Mouse (Mus musculus): ENCODE data around the gene Rps17. TPM values are rescaled to one million over a fixed set of nuclear protein-coding genes. Genes with fewer than 3 reads are reported as not detected.

The Rps17 gene
- polyA plus RNA-seq, 1 experiment from 2014 or later: 658 TPM

GRCm38 (mm10) chr7:81319749-81320148 lies 25.3 kb downstream of the Rps17 start:
- no peak for ATAC-seq
- H3K4me3 ChIP-seq (ENCODE audit: low read length): no peak overlapping the region
- no peak overlapping the region for H3K9ac ChIP-seq (ENCODE audit: low read depth, low read length)
- no peak overlapping the region for H3K4me2 ChIP-seq (ENCODE audit: low read length)
- H3K36me3 ChIP-seq (ENCODE audit: control insufficient read depth, insufficient read depth, low read length): no peaks in the 10 kb centered on the region
- H3K4me1 ChIP-seq (ENCODE audit: control insufficient read depth, insufficient read depth, low read depth, low read length): no peaks in the 10 kb centered on the region
- no peaks in the 10 kb centered on the region for H3K9me3 ChIP-seq (ENCODE audit: control insufficient read depth, low read length)
- no peaks in the 10 kb centered on the region for H3K27me3 ChIP-seq (replicated peaks; ENCODE audit: control insufficient read depth, insufficient read depth, low read length)
- WGBS: 92% methylated on average over 6 of the region's 6 CpGs
- no peak overlapping the region for H3K27ac ChIP-seq (ENCODE audit: low read depth, low read length)

GRCm38 (mm10) chr7:81315583-81315982 lies 29.5 kb downstream of the Rps17 start:
- H3K36me3 ChIP-seq (ENCODE audit: control insufficient read depth, insufficient read depth, low read length): no peaks in the 10 kb centered on the region
- WGBS: 80% methylated on average over 8 of the region's 8 CpGs
- H3K27me3 ChIP-seq (replicated peaks; ENCODE audit: control insufficient read depth, insufficient read depth, low read length): no peaks in the 10 kb centered on the region
- no peak overlapping the region for H3K9ac ChIP-seq (ENCODE audit: low read depth, low read length)
- no peak overlapping the region for H3K27ac ChIP-seq (ENCODE audit: low read depth, low read length)
- no peaks in the 10 kb centered on the region for H3K9me3 ChIP-seq (ENCODE audit: control insufficient read depth, low read length)
- no peak for ATAC-seq
- no peak overlapping the region for H3K4me3 ChIP-seq (ENCODE audit: low read length)
- no peaks in the 10 kb centered on the region for H3K4me1 ChIP-seq (ENCODE audit: control insufficient read depth, insufficient read depth, low read depth, low read length)
- no peak overlapping the region for H3K4me2 ChIP-seq (ENCODE audit: low read length)

GRCm38 (mm10) chr7:81311581-81311980 lies 33.5 kb downstream of the Rps17 start:
- Histone ChIP-seq H3K4me3 (ENCODE audit: low read length) (no peak overlapping the region), H3K4me2 (ENCODE audit: low read length) (no peak overlapping the region), H3K36me3 (ENCODE audit: control insufficient read depth, insufficient read depth, low read length) (no peaks in the 10 kb centered on the region), H3K27ac (ENCODE audit: low read depth, low read length) (no peak overlapping the region), H3K9ac (ENCODE audit: low read depth, low read length) (no peak overlapping the region), H3K4me1 (ENCODE audit: control insufficient read depth, insufficient read depth, low read depth, low read length) (no peaks in the 10 kb centered on the region), H3K27me3 (replicated peaks; ENCODE audit: control insufficient read depth, insufficient read depth, low read length) (no peaks in the 10 kb centered on the region), H3K9me3 (ENCODE audit: control insufficient read depth, low read length) (no peaks in the 10 kb centered on the region)
- no peak for ATAC-seq

- WGBS: 83% methylated on average over 1 of the region's 1 CpGs
- Histone ChIP-seq H3K27ac (ENCODE audit: low read depth, low read length) (no peak overlapping the region), H3K9ac (ENCODE audit: low read depth, low read length) (no peak overlapping the region)
Measured at GRCm38 (mm10) chr7:81311130-81311529, 33.9 kb downstream of the Rps17 start.

GRCm38 (mm10) chr7:81309247-81309646 lies 35.8 kb downstream of the Rps17 start:
- Histone ChIP-seq H3K36me3 (ENCODE audit: control insufficient read depth, insufficient read depth, low read length) (no peaks in the 10 kb centered on the region), H3K4me3 (ENCODE audit: low read length) (no peak overlapping the region), H3K27me3 (replicated peaks; ENCODE audit: control insufficient read depth, insufficient read depth, low read length) (no peaks in the 10 kb centered on the region), H3K27ac (ENCODE audit: low read depth, low read length) (no peak overlapping the region), H3K4me2 (ENCODE audit: low read length) (no peak overlapping the region), H3K9me3 (ENCODE audit: control insufficient read depth, low read length) (no peaks in the 10 kb centered on the region), H3K9ac (ENCODE audit: low read depth, low read length) (no peak overlapping the region), H3K4me1 (ENCODE audit: control insufficient read depth, insufficient read depth, low read depth, low read length) (no peaks in the 10 kb centered on the region)
- WGBS: 93% methylated on average over 6 of the region's 6 CpGs
- ATAC-seq: no peak

More at GRCm38 (mm10) chr7:81311130-81311529, 33.9 kb downstream of the Rps17 start:
- Histone ChIP-seq H3K4me3 (ENCODE audit: low read length) (no peak overlapping the region), H3K4me2 (ENCODE audit: low read length) (no peak overlapping the region), H3K36me3 (ENCODE audit: control insufficient read depth, insufficient read depth, low read length) (no peaks in the 10 kb centered on the region), H3K4me1 (ENCODE audit: control insufficient read depth, insufficient read depth, low read depth, low read length) (no peaks in the 10 kb centered on the region), H3K9me3 (ENCODE audit: control insufficient read depth, low read length) (no peaks in the 10 kb centered on the region), H3K27me3 (replicated peaks; ENCODE audit: control insufficient read depth, insufficient read depth, low read length) (no peaks in the 10 kb centered on the region)
- no peak for ATAC-seq

GRCm38 (mm10) chr7:81307735-81308134 lies 37.3 kb downstream of the Rps17 start:
- no peaks in the 10 kb centered on the region for H3K27me3 ChIP-seq (replicated peaks; ENCODE audit: control insufficient read depth, insufficient read depth, low read length)
- WGBS: 69% methylated on average over 8 of the region's 8 CpGs
- no peak overlapping the region for H3K9ac ChIP-seq (ENCODE audit: low read depth, low read length)
- H3K27ac ChIP-seq (ENCODE audit: low read depth, low read length): no peak overlapping the region
- H3K4me1 ChIP-seq (ENCODE audit: control insufficient read depth, insufficient read depth, low read depth, low read length): no peaks in the 10 kb centered on the region
- no peak for ATAC-seq
- H3K36me3 ChIP-seq (ENCODE audit: control insufficient read depth, insufficient read depth, low read length): no peaks in the 10 kb centered on the region
- H3K4me3 ChIP-seq (ENCODE audit: low read length): no peak overlapping the region
- no peaks in the 10 kb centered on the region for H3K9me3 ChIP-seq (ENCODE audit: control insufficient read depth, low read length)
- no peak overlapping the region for H3K4me2 ChIP-seq (ENCODE audit: low read length)

GRCm38 (mm10) chr7:81304675-81305074 lies 40.4 kb downstream of the Rps17 start:
- H3K27me3 ChIP-seq (replicated peaks; ENCODE audit: control insufficient read depth, insufficient read depth, low read length): no peaks in the 10 kb centered on the region
- WGBS: 92% methylated on average over 5 of the region's 5 CpGs
- H3K4me1 ChIP-seq (ENCODE audit: control insufficient read depth, insufficient read depth, low read depth, low read length): no peaks in the 10 kb centered on the region
- H3K4me3 ChIP-seq (ENCODE audit: low read length): no peak overlapping the region
- no peak overlapping the region for H3K4me2 ChIP-seq (ENCODE audit: low read length)
- no peaks in the 10 kb centered on the region for H3K9me3 ChIP-seq (ENCODE audit: control insufficient read depth, low read length)
- H3K27ac ChIP-seq (ENCODE audit: low read depth, low read length): no peak overlapping the region
- no peak for ATAC-seq
- H3K36me3 ChIP-seq (ENCODE audit: control insufficient read depth, insufficient read depth, low read length): no peaks in the 10 kb centered on the region
- no peak overlapping the region for H3K9ac ChIP-seq (ENCODE audit: low read depth, low read length)

- Histone ChIP-seq H3K9ac (ENCODE audit: low read depth, low read length) (no peak overlapping the region), H3K27ac (ENCODE audit: low read depth, low read length) (no peak overlapping the region), H3K4me1 (ENCODE audit: control insufficient read depth, insufficient read depth, low read depth, low read length) (no peaks in the 10 kb centered on the region), H3K27me3 (replicated peaks; ENCODE audit: control insufficient read depth, insufficient read depth, low read length) (no peaks in the 10 kb centered on the region), H3K4me2 (ENCODE audit: low read length) (no peak overlapping the region), H3K4me3 (ENCODE audit: low read length) (no peak overlapping the region), H3K9me3 (ENCODE audit: control insufficient read depth, low read length) (no peaks in the 10 kb centered on the region), H3K36me3 (ENCODE audit: control insufficient read depth, insufficient read depth, low read length) (no peaks in the 10 kb centered on the region)
- whole genome bisulfite sequencing: 84% methylated on average over 5 of the region's 5 CpGs
- no peak for ATAC-seq
Measured at GRCm38 (mm10) chr7:81304100-81304499, 41.0 kb downstream of the Rps17 start.

GRCm38 (mm10) chr7:81303682-81304081 lies 41.4 kb downstream of the Rps17 start:
- Histone ChIP-seq H3K4me1 (ENCODE audit: control insufficient read depth, insufficient read depth, low read depth, low read length) (no peaks in the 10 kb centered on the region), H3K36me3 (ENCODE audit: control insufficient read depth, insufficient read depth, low read length) (no peaks in the 10 kb centered on the region), H3K9me3 (ENCODE audit: control insufficient read depth, low read length) (no peaks in the 10 kb centered on the region), H3K27ac (ENCODE audit: low read depth, low read length) (no peak overlapping the region), H3K4me3 (ENCODE audit: low read length) (no peak overlapping the region), H3K27me3 (replicated peaks; ENCODE audit: control insufficient read depth, insufficient read depth, low read length) (no peaks in the 10 kb centered on the region), H3K9ac (ENCODE audit: low read depth, low read length) (no peak overlapping the region), H3K4me2 (ENCODE audit: low read length) (no peak overlapping the region)
- WGBS: 94% methylated on average over 2 of the region's 2 CpGs
- ATAC-seq: no peak

GRCm38 (mm10) chr7:81301323-81301722 lies 43.7 kb downstream of the Rps17 start:
- H3K9ac ChIP-seq (ENCODE audit: low read depth, low read length): no peak overlapping the region
- 41% methylated on average over 7 of the region's 7 CpGs for WGBS
- no peak overlapping the region for H3K4me2 ChIP-seq (ENCODE audit: low read length)
- H3K9me3 ChIP-seq (ENCODE audit: control insufficient read depth, low read length): no peaks in the 10 kb centered on the region
- H3K4me1 ChIP-seq (ENCODE audit: control insufficient read depth, insufficient read depth, low read depth, low read length): no peaks in the 10 kb centered on the region
- no peak overlapping the region for H3K27ac ChIP-seq (ENCODE audit: low read depth, low read length)
- no peaks in the 10 kb centered on the region for H3K36me3 ChIP-seq (ENCODE audit: control insufficient read depth, insufficient read depth, low read length)
- ATAC-seq: no peak
- H3K4me3 ChIP-seq (ENCODE audit: low read length): no peak overlapping the region
- no peaks in the 10 kb centered on the region for H3K27me3 ChIP-seq (replicated peaks; ENCODE audit: control insufficient read depth, insufficient read depth, low read length)
